Mouse (Mus musculus): ENCODE measurements around the gene Josd2. TPM values are rescaled to one million over a fixed set of nuclear protein-coding genes. Genes with fewer than 3 reads are reported as not detected.

Gene Josd2
- polyA plus RNA-seq, 1 experiment from 2014 or later, result 87.7 TPM

DNA sequence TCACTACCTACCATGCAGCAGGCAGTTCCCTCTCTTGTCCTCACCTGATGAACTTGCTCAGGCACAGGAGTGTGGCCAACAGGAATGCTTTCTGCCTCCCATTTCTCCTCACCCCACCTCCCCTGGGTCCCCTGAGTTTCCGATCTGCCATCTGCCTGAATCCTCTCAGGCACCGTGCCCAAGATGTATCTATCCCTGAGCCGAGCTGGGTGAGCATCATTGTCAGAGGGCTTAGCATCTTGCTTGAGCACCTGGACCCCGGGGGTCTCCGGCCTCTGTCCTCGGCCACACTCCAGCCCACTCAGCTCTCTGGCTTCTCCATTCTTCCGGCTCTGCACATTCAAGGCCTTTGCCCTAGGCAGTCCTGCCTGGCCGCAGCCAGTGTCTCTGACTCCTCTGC, 29.8 kb upstream of the Josd2 start:
- ATAC-seq (ENCODE audit: low FRiP score, low read depth), result no peak
- Histone ChIP-seq H3K9me3 (no peaks in the 10 kb centered on the region), H3K27me3 (peaks cover 90% of the 10 kb centered on the region), H3K4me1 (peaks cover 14% of the 10 kb centered on the region), H3K4me3 (no peak overlapping the region), H3K4me2 (replicated peaks) (no peak overlapping the region), H3K9ac (no peak overlapping the region), H3K36me3 (no peaks in the 10 kb centered on the region), H3K27ac (no peak overlapping the region)
- 69% methylated on average over 8 of the region's 8 CpGs for WGBS

DNA sequence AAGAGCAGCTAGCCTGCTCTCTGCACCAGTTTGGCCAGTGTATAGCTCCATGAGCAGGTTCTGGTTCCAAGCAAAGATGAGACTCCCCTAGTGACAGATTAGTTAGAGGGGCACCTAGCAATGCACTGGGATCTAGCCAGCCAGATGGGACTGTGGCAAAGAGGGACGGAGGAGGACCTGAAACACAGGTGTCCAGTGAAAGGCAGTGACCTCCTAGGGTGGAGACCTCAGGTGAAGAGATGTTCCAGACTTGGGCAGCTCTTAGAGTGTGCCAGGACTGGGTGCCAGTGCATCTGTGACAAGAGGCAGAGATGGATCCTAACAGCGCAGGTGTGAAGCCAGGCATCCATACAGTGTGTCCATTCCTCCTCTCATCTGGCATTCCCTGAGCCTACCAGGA, 28.1 kb upstream of the Josd2 start:
- WGBS, result 53% methylated on average over 2 of the region's 2 CpGs
- peaks cover 92% of the 10 kb centered on the region for H3K27me3 ChIP-seq
- H3K4me2 ChIP-seq (replicated peaks), result no peak overlapping the region
- no peaks in the 10 kb centered on the region for H3K9me3 ChIP-seq
- no peak for ATAC-seq (ENCODE audit: low FRiP score, low read depth)
- H3K4me1 ChIP-seq, result peaks cover 20% of the 10 kb centered on the region
- no peak overlapping the region for H3K4me3 ChIP-seq
- no peaks in the 10 kb centered on the region for H3K36me3 ChIP-seq
- H3K9ac ChIP-seq, result no peak overlapping the region
- H3K27ac ChIP-seq, result no peak overlapping the region

- Histone ChIP-seq H3K27me3 (peaks cover 92% of the 10 kb centered on the region), H3K27ac (no peak overlapping the region), H3K4me3 (no peak overlapping the region), H3K4me1 (peaks cover 24% of the 10 kb centered on the region), H3K4me2 (replicated peaks) (no peak overlapping the region), H3K9me3 (no peaks in the 10 kb centered on the region), H3K36me3 (no peaks in the 10 kb centered on the region), H3K9ac (no peak overlapping the region)
- no peak for ATAC-seq (ENCODE audit: low FRiP score, low read depth)
- 76% methylated on average over 1 of the region's 1 CpGs for WGBS
Observed at GRCm38 (mm10) chr7:44440479-44440878, 27.3 kb upstream of the Josd2 start.

GRCm38 (mm10) chr7:44441180-44441579, 26.6 kb upstream of the Josd2 start:
- no peak overlapping the region for H3K9ac ChIP-seq
- WGBS, result 11% methylated on average over 1 of the region's 1 CpGs

DNA sequence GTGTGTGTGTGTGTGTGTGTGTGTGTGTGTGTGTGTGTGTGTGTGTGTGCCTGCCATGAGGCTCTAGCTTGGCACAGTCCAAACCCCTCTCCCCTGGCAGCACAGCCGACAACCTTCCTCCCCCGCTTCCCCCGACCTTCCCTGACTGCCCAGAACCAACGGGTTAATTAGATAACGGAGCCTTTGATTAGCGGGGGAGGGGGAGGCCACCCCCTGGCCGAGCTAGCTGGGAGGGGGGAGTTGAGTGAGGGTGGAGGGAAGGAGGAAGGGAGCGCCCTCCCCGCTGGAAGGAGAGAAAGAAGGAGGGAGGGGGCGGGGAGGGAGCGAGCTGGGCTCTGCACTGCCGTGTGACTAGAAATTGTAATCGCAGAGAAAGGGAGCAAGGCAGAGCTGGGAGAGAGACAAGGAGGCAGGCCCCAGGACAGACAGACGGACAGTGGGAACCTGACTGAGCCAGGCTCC, 26.1 kb upstream of the Josd2 start:
- Histone ChIP-seq H3K27me3 (peaks cover 95% of the 10 kb centered on the region), H3K9me3 (no peaks in the 10 kb centered on the region), H3K36me3 (no peaks in the 10 kb centered on the region), H3K27ac (no peak overlapping the region), H3K4me3 (peak overlapping the region; percentile 38), H3K4me1 (peaks cover 24% of the 10 kb centered on the region), H3K9ac (peak overlapping the region; percentile 60), H3K4me2 (replicated peaks) (peak overlapping the region; percentile 59)
- WGBS, result 0% methylated on average over 12 of the region's 14 CpGs
- ATAC-seq (ENCODE audit: low FRiP score, low read depth), result 0 out of 2 replicates have a peak, but pooled peaks have one; percentile 21

More at GRCm38 (mm10) chr7:44441180-44441579, 26.6 kb upstream of the Josd2 start:
- H3K9me3 ChIP-seq, result no peaks in the 10 kb centered on the region
- H3K27ac ChIP-seq, result no peak overlapping the region
- peaks cover 93% of the 10 kb centered on the region for H3K27me3 ChIP-seq
- H3K4me3 ChIP-seq, result 0 out of 2 replicates have a peak overlapping the region, but pooled peaks have one; percentile 38
- ATAC-seq (ENCODE audit: low FRiP score, low read depth), result no peak
- peaks cover 24% of the 10 kb centered on the region for H3K4me1 ChIP-seq
- no peaks in the 10 kb centered on the region for H3K36me3 ChIP-seq
- peak overlapping the region; percentile 59 for H3K4me2 ChIP-seq (replicated peaks)

DNA sequence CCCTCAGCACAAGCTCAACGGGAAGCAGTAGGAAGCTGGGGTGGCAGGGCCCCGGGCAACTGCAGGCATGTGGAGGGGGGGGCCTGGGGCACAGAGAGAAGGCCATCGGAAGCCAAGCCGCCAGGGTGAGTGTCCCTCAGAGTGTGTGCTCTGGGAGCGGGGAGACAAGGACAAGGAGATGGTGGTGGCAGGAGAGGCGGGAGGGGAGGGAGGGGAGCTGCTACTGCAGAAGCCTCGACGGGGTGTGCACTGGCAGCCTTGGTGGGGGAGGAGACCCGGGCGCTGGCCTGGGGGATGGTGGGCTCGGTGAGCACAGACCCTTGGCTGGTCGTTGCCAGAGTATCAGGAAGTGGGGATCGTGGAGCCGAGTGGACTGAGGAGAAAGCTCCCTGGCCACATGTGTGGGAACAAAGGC, 25.4 kb upstream of the Josd2 start:
- no peak overlapping the region for H3K27ac ChIP-seq
- peak overlapping the region; percentile 60 for H3K9ac ChIP-seq
- H3K9me3 ChIP-seq, result no peaks in the 10 kb centered on the region
- H3K27me3 ChIP-seq, result peaks cover 97% of the 10 kb centered on the region
- no peaks in the 10 kb centered on the region for H3K36me3 ChIP-seq
- ATAC-seq (ENCODE audit: low FRiP score, low read depth), result no peak; the same call in 1 of the 2 replicates
- H3K4me1 ChIP-seq, result peaks cover 24% of the 10 kb centered on the region
- peak overlapping the region; percentile 38 for H3K4me3 ChIP-seq
- peak overlapping the region; percentile 59 for H3K4me2 ChIP-seq (replicated peaks)
- 2% methylated on average over 9 of the region's 14 CpGs for WGBS

DNA sequence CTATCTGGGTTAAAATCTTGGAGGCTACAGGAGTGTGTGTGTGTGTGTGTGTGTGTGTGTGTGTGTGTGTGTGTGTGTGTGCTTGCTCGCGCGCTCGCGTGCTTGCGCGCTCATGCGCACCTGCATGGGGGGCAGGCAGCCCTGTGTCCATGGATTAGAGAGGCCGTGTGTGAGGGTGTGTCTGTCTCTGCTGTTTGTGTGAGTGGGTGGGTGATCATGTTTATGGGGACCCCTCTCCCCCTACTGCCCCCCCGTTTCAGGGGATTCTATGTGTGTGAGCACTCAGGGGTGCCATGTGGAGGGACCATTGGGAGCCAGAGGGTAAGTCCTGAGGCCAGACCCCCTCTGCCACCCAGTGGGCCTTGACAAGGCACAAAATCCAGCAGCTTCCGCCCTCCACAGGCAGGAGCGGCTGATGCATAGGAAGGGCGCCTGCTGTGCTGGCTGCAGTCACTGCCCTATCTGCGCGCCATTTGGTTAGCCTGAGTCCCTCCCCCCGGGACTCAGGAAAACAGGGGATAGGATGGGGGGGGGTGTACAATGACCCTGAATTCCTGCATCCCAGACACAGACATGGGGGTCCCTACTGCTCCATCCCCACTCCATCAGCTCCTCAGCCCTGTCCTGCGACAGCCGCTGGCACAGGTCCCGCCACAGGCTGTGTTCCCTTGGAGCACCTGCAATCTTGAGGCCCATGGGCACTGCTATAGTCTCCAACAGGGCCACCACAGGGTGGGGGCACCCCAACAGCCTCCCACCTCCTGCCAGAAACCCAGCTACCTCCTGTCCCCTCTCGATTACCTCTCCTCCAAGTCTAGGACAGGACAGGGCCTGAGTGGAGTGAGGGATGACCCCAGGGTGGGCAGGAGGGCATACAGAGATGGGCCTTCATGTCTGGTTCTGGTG, 24.3 kb upstream of the Josd2 start:
- WGBS, result 7% methylated on average over 20 of the region's 20 CpGs
- no peaks in the 10 kb centered on the region for H3K36me3 ChIP-seq
- peaks cover 24% of the 10 kb centered on the region for H3K4me1 ChIP-seq
- no peak overlapping the region for H3K27ac ChIP-seq
- H3K9me3 ChIP-seq, result no peaks in the 10 kb centered on the region
- peak overlapping the region; percentile 60; the same call in 1 of the 2 replicates for H3K9ac ChIP-seq
- H3K4me3 ChIP-seq, result peak overlapping the region; percentile 38
- H3K4me2 ChIP-seq (replicated peaks), result peak overlapping the region; percentile 59
- ATAC-seq (ENCODE audit: low FRiP score, low read depth), result no peak
- H3K27me3 ChIP-seq, result peaks cover 94% of the 10 kb centered on the region

DNA sequence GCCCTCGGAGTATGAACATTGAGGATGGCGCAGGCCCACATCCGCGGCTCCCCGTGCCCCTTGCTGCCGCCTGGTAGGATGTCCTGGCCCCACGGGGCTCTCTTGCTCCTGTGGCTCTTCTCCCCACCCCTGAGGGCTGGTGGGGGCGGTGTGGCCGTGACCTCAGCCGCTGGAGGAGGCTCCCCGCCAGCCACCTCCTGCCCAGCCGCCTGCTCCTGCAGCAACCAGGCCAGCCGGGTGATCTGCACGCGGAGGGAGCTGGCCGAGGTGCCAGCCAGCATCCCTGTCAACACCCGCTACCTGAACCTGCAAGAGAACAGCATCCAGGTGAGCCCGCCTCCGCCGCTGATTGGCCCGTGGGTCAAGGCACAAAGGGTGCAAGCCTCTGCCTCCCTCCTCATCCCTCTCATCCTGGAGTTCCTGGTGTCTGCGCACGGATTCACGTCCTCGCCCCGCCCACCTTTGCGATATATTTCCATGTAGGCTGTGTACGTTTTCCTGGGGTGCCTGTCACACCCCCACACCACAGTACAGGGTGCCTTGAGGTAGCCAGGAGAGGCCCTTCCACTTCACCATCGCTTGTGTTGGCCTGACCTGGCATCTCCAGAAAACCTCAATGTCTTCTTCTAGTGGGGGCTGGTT, 22.8 kb upstream of the Josd2 start:
- peaks cover 24% of the 10 kb centered on the region for H3K4me1 ChIP-seq
- 8% methylated on average over 29 of the region's 29 CpGs for WGBS
- peak overlapping the region; percentile 31; the same call in 1 of the 2 replicates for H3K9ac ChIP-seq
- ATAC-seq (ENCODE audit: low FRiP score, low read depth), result no peak
- no peak overlapping the region for H3K4me3 ChIP-seq
- peaks cover 92% of the 10 kb centered on the region for H3K27me3 ChIP-seq
- no peak overlapping the region for H3K27ac ChIP-seq
- no peaks in the 10 kb centered on the region for H3K36me3 ChIP-seq
- no peak overlapping the region for H3K4me2 ChIP-seq (replicated peaks)
- H3K9me3 ChIP-seq, result no peaks in the 10 kb centered on the region

GRCm38 (mm10) chr7:44445528-44445923, 22.3 kb upstream of the Josd2 start:
- Histone ChIP-seq H3K4me1 (peaks cover 24% of the 10 kb centered on the region), H3K9me3 (no peaks in the 10 kb centered on the region), H3K36me3 (no peaks in the 10 kb centered on the region), H3K27me3 (peaks cover 86% of the 10 kb centered on the region), H3K27ac (no peak overlapping the region), H3K4me3 (no peak overlapping the region), H3K4me2 (replicated peaks) (no peak overlapping the region), H3K9ac (no peak overlapping the region)
- 14% methylated on average over 7 of the region's 7 CpGs for WGBS
- ATAC-seq (ENCODE audit: low FRiP score, low read depth), result no peak

GRCm38 (mm10) chr7:44446070-44446855, 21.5 kb upstream of the Josd2 start:
- Histone ChIP-seq H3K9me3 (no peaks in the 10 kb centered on the region), H3K4me3 (no peak overlapping the region), H3K4me1 (peaks cover 24% of the 10 kb centered on the region), H3K36me3 (no peaks in the 10 kb centered on the region), H3K27me3 (peaks cover 79% of the 10 kb centered on the region), H3K4me2 (replicated peaks) (no peak overlapping the region), H3K9ac (no peak overlapping the region), H3K27ac (no peak overlapping the region)
- WGBS, result 45% methylated on average over 12 of the region's 12 CpGs
- ATAC-seq (ENCODE audit: low FRiP score, low read depth), result no peak

DNA sequence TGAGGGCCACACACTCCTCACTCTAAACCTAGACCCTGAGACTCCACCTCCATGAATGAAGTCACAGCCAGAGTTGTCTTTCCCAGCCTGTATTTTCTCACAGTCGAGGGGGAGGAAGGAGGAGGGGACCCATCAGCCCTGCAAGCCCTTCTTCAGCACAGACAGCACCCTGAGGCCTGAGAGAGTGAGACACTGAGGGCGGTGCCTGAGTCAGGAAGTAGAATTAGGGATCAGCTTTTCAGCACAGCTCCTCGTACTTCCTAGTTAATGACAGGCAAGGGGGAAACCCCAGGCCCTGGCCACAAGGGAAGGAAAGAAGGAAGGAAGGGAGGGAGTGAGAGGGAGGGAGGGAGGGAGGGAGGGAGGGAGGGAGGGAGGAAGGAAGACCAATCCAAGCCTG, 14.5 kb upstream of the Josd2 start:
- no peaks in the 10 kb centered on the region for H3K4me1 ChIP-seq
- peaks cover 29% of the 10 kb centered on the region for H3K27me3 ChIP-seq
- no peaks in the 10 kb centered on the region for H3K36me3 ChIP-seq
- H3K9ac ChIP-seq, result no peak overlapping the region
- no peak overlapping the region for H3K27ac ChIP-seq
- H3K9me3 ChIP-seq, result 0 out of 2 replicates have a peak, but pooled peaks cover 4% of the 10 kb centered on the region
- no peak overlapping the region for H3K4me3 ChIP-seq
- ATAC-seq (ENCODE audit: low FRiP score, low read depth), result no peak
- H3K4me2 ChIP-seq (replicated peaks), result no peak overlapping the region
- WGBS, result 5% methylated on average over 3 of the region's 3 CpGs
